28 mouse cellular contexts compared by ENCODE assay signal in genomic region chr19:42415042-42415441, GRCm38 (mm10). TPM values are rescaled to one million over a fixed set of nuclear protein-coding genes. Genes with fewer than 3 reads are reported as not detected.
DNase-seq lines count a peak whose midpoint lies in the region; ATAC-seq lines count a peak whose summit lies in the region.
"Had no signal": no experiment of that assay in that cellular context is flagged by ENCODE, and none has a peak within 500 bp of the region (broad histone marks: within the 10 kb centered on the region; RNA-seq: fewer than 3 reads in every experiment).

No protein-coding gene starts in this region.

- no peak overlapping the region for H3K4me3 ChIP-seq in forebrain, embryonic 16.5 days (replicated peaks; ENCODE audit: low read length)
- no peak overlapping the region for H3K4me3 ChIP-seq in forebrain, embryonic 13.5 days
- no peak overlapping the region for H3K4me3 ChIP-seq in neural tube, embryonic 15.5 days (replicated peaks)
- H3K4me3 ChIP-seq: embryonic facial prominence, embryonic 15.5 days; hindbrain, embryonic 10.5 days; limb, embryonic 15.5 days had no signal

- peak; percentile 38; the same call in 1 of the 2 replicates for ATAC-seq in forebrain, embryonic 16.5 days
- ATAC-seq in forebrain, embryonic 13.5 days, result no peak
- no peak for ATAC-seq in neural tube, embryonic 15.5 days (ENCODE audit: low FRiP score)
- ATAC-seq: inflammation-experienced regulatory T-cells, adult 6 months; Patski had no signal

- no peak overlapping the region for H3K9ac ChIP-seq in forebrain, embryonic 16.5 days (replicated peaks; ENCODE audit: low read depth, low read length)
- H3K9ac ChIP-seq in forebrain, embryonic 13.5 days, result no peak overlapping the region
- no peak overlapping the region for H3K9ac ChIP-seq in neural tube, embryonic 15.5 days (replicated peaks)
- H3K9ac ChIP-seq: embryonic facial prominence, embryonic 15.5 days; limb, embryonic 15.5 days; liver, embryonic 14.5 days; lung, embryonic 14.5 days had no signal

- DNase-seq in layer of hippocampus, adult 9-11 months, result peak; percentile 49
- DNase-seq in layer of hippocampus, adult 18-20 months (ENCODE audit: low spot score in 2 of 2), result no peak
- no peak for DNase-seq in neural tube, embryonic 10.5 days (ENCODE audit: extremely low spot score, low spot score)
- no peak for DNase-seq in urinary bladder, postnatal 25 days (ENCODE audit: low spot score)
- DNase-seq: adrenal gland, postnatal 36 days; B cell, adult 2 months; cerebellum, adult 18-20 months; gastrocnemius, postnatal 10 days; kidney, adult 18-20 months; layer of hippocampus, postnatal 36 days; lung, embryonic 14.5 days had no signal

- H3K4me2 ChIP-seq in forebrain, embryonic 16.5 days (ENCODE audit: low read length), result no peak overlapping the region
- no peak overlapping the region for H3K4me2 ChIP-seq in forebrain, embryonic 13.5 days
- no peak overlapping the region for H3K4me2 ChIP-seq in neural tube, embryonic 15.5 days
- H3K4me2 ChIP-seq: embryonic facial prominence, embryonic 15.5 days; heart, embryonic 11.5 days; limb, embryonic 15.5 days; lung, embryonic 14.5 days had no signal

- H3K27ac ChIP-seq in forebrain, embryonic 16.5 days (ENCODE audit: low read length), result no peak overlapping the region
- H3K27ac ChIP-seq in forebrain, embryonic 13.5 days, result no peak overlapping the region
- 0 out of 2 replicates have a peak overlapping the region, but pooled peaks have one; percentile 33 for H3K27ac ChIP-seq in neural tube, embryonic 15.5 days (replicated peaks)
- H3K27ac ChIP-seq: embryonic facial prominence, embryonic 15.5 days; hindbrain, embryonic 10.5 days; kidney, postnatal 0 days; limb, embryonic 15.5 days; liver, embryonic 14.5 days had no signal

- 62% methylated on average over 8 of the region's 8 CpGs for WGBS in forebrain, embryonic 16.5 days
- 71% methylated on average over 8 of the region's 8 CpGs for WGBS in forebrain, embryonic 13.5 days
- 78% methylated on average over 8 of the region's 8 CpGs for WGBS in neural tube, embryonic 15.5 days

- H3K4me1 ChIP-seq in forebrain, embryonic 16.5 days (replicated peaks; ENCODE audit: control insufficient read depth, insufficient read depth, low read length), result no peaks in the 10 kb centered on the region; the same call in 1 of the 2 replicates
- H3K4me1 ChIP-seq in forebrain, embryonic 13.5 days, result peaks cover 6% of the 10 kb centered on the region; the same call in 1 of the 2 replicates
- H3K4me1 ChIP-seq in neural tube, embryonic 15.5 days, result peaks cover 9% of the 10 kb centered on the region; the same call in 1 of the 2 replicates
- H3K4me1 ChIP-seq: embryonic facial prominence, embryonic 15.5 days; limb, embryonic 15.5 days had no signal

- no peaks in the 10 kb centered on the region for H3K27me3 ChIP-seq in forebrain, embryonic 16.5 days (replicated peaks; ENCODE audit: control insufficient read depth, insufficient read depth, low read length)
- peaks cover 20% of the 10 kb centered on the region for H3K27me3 ChIP-seq in forebrain, embryonic 13.5 days
- peaks cover 2% of the 10 kb centered on the region; the same call in 1 of the 2 replicates for H3K27me3 ChIP-seq in neural tube, embryonic 15.5 days (replicated peaks)

- no peaks in the 10 kb centered on the region for H3K9me3 ChIP-seq in forebrain, embryonic 16.5 days (ENCODE audit: control insufficient read depth, low read length)
- no peaks in the 10 kb centered on the region for H3K9me3 ChIP-seq in forebrain, embryonic 13.5 days (replicated peaks)
- no peaks in the 10 kb centered on the region for H3K9me3 ChIP-seq in neural tube, embryonic 15.5 days (replicated peaks)
- H3K9me3 ChIP-seq: embryonic facial prominence, embryonic 15.5 days; G1E; hindbrain, embryonic 10.5 days; limb, embryonic 15.5 days had no signal

- no peaks in the 10 kb centered on the region for H3K36me3 ChIP-seq in forebrain, embryonic 16.5 days (ENCODE audit: control insufficient read depth, insufficient read depth)
- no peaks in the 10 kb centered on the region for H3K36me3 ChIP-seq in forebrain, embryonic 13.5 days (ENCODE audit: poor library complexity, severe bottlenecking)
- H3K36me3 ChIP-seq in neural tube, embryonic 15.5 days, result no peaks in the 10 kb centered on the region
- H3K36me3 ChIP-seq: embryonic facial prominence, embryonic 15.5 days; G1E; hindbrain, embryonic 10.5 days; limb, embryonic 15.5 days had no signal

RNA-seq across cellular contexts. Expression of gene Crtac1, which starts 16.5 kb away (rescaled TPM):
- 17.1 and 24.3 TPM in 2 replicates for polyA plus RNA-seq in forebrain, embryonic 16.5 days (2015; fragmentation: Nextera tagmentation; extraction: Ambion mirVana)
- 12.0 and 14.1 TPM in 2 replicates for polyA plus RNA-seq in forebrain, embryonic 13.5 days (2015; fragmentation: Nextera tagmentation; extraction: Ambion mirVana)
- 100 to 1,000 TPM in 1 of 2 experiments, 10 to 100 TPM in 1; 90.4 to 104 TPM for total RNA-seq in layer of hippocampus, adult 18-20 months (2021)
- polyA plus RNA-seq in neural tube, embryonic 15.5 days (2015; fragmentation: Nextera tagmentation; extraction: Ambion mirVana), result 60.5 and 71.4 TPM in 2 replicates
- total RNA-seq: CH12.LX; common myeloid progenitor, adult 5-6 weeks; G1E; granulocyte monocyte progenitor cell, adult 5-6 weeks; monocyte, adult 5-6 weeks had no signal
- polyA plus RNA-seq: G1E; inflammation-experienced regulatory T-cells, adult 6 months; spleen, adult 2 months had no signal
